Mouse (Mus musculus) lung, postnatal 0 days (tissue): ENCODE data around the gene Gata1. TPM values are rescaled to one million over a fixed set of nuclear protein-coding genes. Genes with fewer than 3 reads are reported as not detected.

Experiments used
- ATAC-seq: fragments of 200-750 bp; cut with Nextera tagmentation; 2 replicates; pipeline ENCODE4 v1.8.0; 2017; ENCODE audit warnings: moderate library complexity
- DNase-seq: peaks from one replicate; pipeline ENCODE4 v3.0.0-alpha.2; 2016; ENCODE audit warnings: low spot score
- H3K27ac ChIP-seq: fragments of 300-500 bp; sonication (generic); 2 replicates; pipeline ENCODE4 v1.5.1; 2014; ENCODE audit warnings: antibody characterized with exemption, mild to moderate bottlenecking, low read length, mixed read lengths
- H3K27me3 ChIP-seq: fragments of 300-500 bp; sonication (generic); replicated peaks from 2 replicates; pipeline ENCODE4 v1.6.1; 2014; ENCODE audit warnings: low read length, mixed read lengths; ENCODE audit not compliant: insufficient read depth
- H3K36me3 ChIP-seq: fragments of 300-500 bp; sonication (generic); 2 replicates; pipeline ENCODE4 v1.6.1; 2014; ENCODE audit warnings: low read length, mixed read lengths; ENCODE audit not compliant: insufficient read depth
- H3K4me1 ChIP-seq: fragments of 300-500 bp; sonication (generic); 2 replicates; pipeline ENCODE4 v1.6.1; 2014; ENCODE audit warnings: antibody characterized with exemption, low read depth, low read length, mixed read lengths; ENCODE audit not compliant: insufficient read depth
- H3K4me2 ChIP-seq: fragments of 300-500 bp; sonication (generic); replicated peaks from 2 replicates; pipeline ENCODE4 v1.6.1; 2014; ENCODE audit warnings: low read depth, mild to moderate bottlenecking, low read length, moderate library complexity, mixed read lengths
- H3K4me3 ChIP-seq: fragments of 300-500 bp; sonication (generic); 2 replicates; pipeline ENCODE4 v1.5.1; 2014; ENCODE audit warnings: low read depth, low read length
- H3K9ac ChIP-seq: fragments of 300-500 bp; sonication (generic); replicated peaks from 2 replicates; pipeline ENCODE4 v1.6.1; 2014; ENCODE audit warnings: low read depth, mild to moderate bottlenecking
- H3K9me3 ChIP-seq: fragments of 300-500 bp; sonication (generic); 2 replicates; pipeline ENCODE4 v1.6.1; 2016; ENCODE audit warnings: low read length, mixed read lengths
- CTCF ChIP-seq: IDR thresholded peaks from 2 replicates; pipeline ENCODE4 v1.5.1; 2016; ENCODE audit warnings: antibody characterized with exemption, mild to moderate bottlenecking
- EP300 ChIP-seq: IDR thresholded peaks from 2 replicates; pipeline ENCODE4 v1.6.1; 2016; ENCODE audit warnings: antibody characterized with exemption, mild to moderate bottlenecking, control low read depth
- WGBS: fragments of 180-500 bp; shearing (Covaris S2); extraction: QIAGEN DNeasy Blood & Tissue Kit; methylation state at CpG from one replicate; pipeline ENCODE4 v1.1.7; 2014; 5-methylcytosine and 5-hydroxymethylcytosine counted together
- polyA plus RNA-seq: library from polyadenylated mRNA; unstranded; fragments of >200 nt; fragmentation: Nextera tagmentation; extraction: Ambion mirVana; gene quantifications from 2 replicates; pipeline ENCODE4 v1.2.1, GENCODE M21; 2015

The Gata1 gene
- polyA plus RNA-seq, 1 experiment from 2014 or later, result 2.0 TPM

GRCm38 (mm10) chrX:7968226-7968625 lies 9.6 kb downstream of the Gata1 start:
- H3K4me1 ChIP-seq, result no peaks in the 10 kb centered on the region
- no peak for ATAC-seq
- 60% methylated on average over 8 of the region's 8 CpGs for WGBS
- no peak overlapping the region for H3K4me2 ChIP-seq
- no peak for DNase-seq
- no peak overlapping the region for H3K27ac ChIP-seq
- no peak overlapping the region for H3K4me3 ChIP-seq
- no peaks in the 10 kb centered on the region for H3K9me3 ChIP-seq
- no peak overlapping the region for H3K9ac ChIP-seq
- TF ChIP-seq CTCF (no peak), EP300 (no peak)
- no peaks in the 10 kb centered on the region for H3K36me3 ChIP-seq
- H3K27me3 ChIP-seq, result no peaks in the 10 kb centered on the region

GRCm38 (mm10) chrX:7967596-7968201 lies 10.2 kb downstream of the Gata1 start:
- H3K4me2 ChIP-seq, result no peak overlapping the region
- DNase-seq (no peak), ATAC-seq (no peak)
- H3K9me3 ChIP-seq, result no peaks in the 10 kb centered on the region
- no peaks in the 10 kb centered on the region for H3K36me3 ChIP-seq
- 77% methylated on average over 5 of the region's 9 CpGs for WGBS
- H3K4me3 ChIP-seq, result no peak overlapping the region
- no peaks in the 10 kb centered on the region for H3K4me1 ChIP-seq
- H3K9ac ChIP-seq, result no peak overlapping the region
- no peaks in the 10 kb centered on the region for H3K27me3 ChIP-seq
- no peak for TF ChIP-seq EP300
- no peak for TF ChIP-seq CTCF
- no peak overlapping the region for H3K27ac ChIP-seq

- no peaks in the 10 kb centered on the region for H3K27me3 ChIP-seq
- no peak for ATAC-seq
- H3K9ac ChIP-seq, result no peak overlapping the region
Measured at GRCm38 (mm10) chrX:7966161-7966560, 11.7 kb downstream of the Gata1 start.

GRCm38 (mm10) chrX:7963829-7964626 lies 13.8 kb downstream of the Gata1 start:
- TF ChIP-seq CTCF, result no peak
- TF ChIP-seq EP300, result no peak
- no peaks in the 10 kb centered on the region for H3K4me1 ChIP-seq
- no peak overlapping the region for H3K9ac ChIP-seq
- no peaks in the 10 kb centered on the region for H3K9me3 ChIP-seq
- no peaks in the 10 kb centered on the region for H3K27me3 ChIP-seq
- no peak overlapping the region for H3K4me2 ChIP-seq
- 56% methylated on average over 7 of the region's 7 CpGs for WGBS
- ATAC-seq (no peak), DNase-seq (no peak)
- no peaks in the 10 kb centered on the region for H3K36me3 ChIP-seq
- no peak overlapping the region for H3K4me3 ChIP-seq
- no peak overlapping the region for H3K27ac ChIP-seq

More at GRCm38 (mm10) chrX:7966161-7966560, 11.7 kb downstream of the Gata1 start:
- Histone ChIP-seq H3K27ac (no peak overlapping the region), H3K9me3 (no peaks in the 10 kb centered on the region), H3K36me3 (no peaks in the 10 kb centered on the region), H3K4me2 (no peak overlapping the region), H3K4me3 (no peak overlapping the region), H3K4me1 (no peaks in the 10 kb centered on the region)
- DNase-seq, result no peak
- TF ChIP-seq EP300 (no peak), CTCF (no peak)
- WGBS, result 43% methylated on average over 4 of the region's 4 CpGs

GRCm38 (mm10) chrX:7958868-7959267 lies 19.0 kb downstream of the Gata1 start:
- no peak overlapping the region for H3K27ac ChIP-seq
- H3K4me1 ChIP-seq, result no peaks in the 10 kb centered on the region
- no peak for ATAC-seq
- H3K9me3 ChIP-seq, result no peaks in the 10 kb centered on the region
- no peak overlapping the region for H3K9ac ChIP-seq
- TF ChIP-seq CTCF (no peak), EP300 (no peak)
- WGBS, result 84% methylated on average over 9 of the region's 9 CpGs
- H3K27me3 ChIP-seq, result no peaks in the 10 kb centered on the region
- H3K4me3 ChIP-seq, result no peak overlapping the region
- no peaks in the 10 kb centered on the region for H3K36me3 ChIP-seq
- no peak overlapping the region for H3K4me2 ChIP-seq
- no peak for DNase-seq

GRCm38 (mm10) chrX:7950091-7950490 lies 27.8 kb downstream of the Gata1 start:
- WGBS, result 86% methylated on average over 7 of the region's 7 CpGs
- H3K4me1 ChIP-seq, result no peaks in the 10 kb centered on the region
- H3K9ac ChIP-seq, result no peak overlapping the region
- H3K4me2 ChIP-seq, result no peak overlapping the region
- H3K27me3 ChIP-seq, result no peaks in the 10 kb centered on the region
- TF ChIP-seq EP300, result no peak
- no peak for TF ChIP-seq CTCF
- H3K9me3 ChIP-seq, result no peaks in the 10 kb centered on the region
- no peak for DNase-seq
- ATAC-seq, result no peak
- no peaks in the 10 kb centered on the region for H3K36me3 ChIP-seq
- H3K27ac ChIP-seq, result no peak overlapping the region
- H3K4me3 ChIP-seq, result no peak overlapping the region
